1 mouse cellular context compared by ENCODE assay signal in the genomic region with DNA sequence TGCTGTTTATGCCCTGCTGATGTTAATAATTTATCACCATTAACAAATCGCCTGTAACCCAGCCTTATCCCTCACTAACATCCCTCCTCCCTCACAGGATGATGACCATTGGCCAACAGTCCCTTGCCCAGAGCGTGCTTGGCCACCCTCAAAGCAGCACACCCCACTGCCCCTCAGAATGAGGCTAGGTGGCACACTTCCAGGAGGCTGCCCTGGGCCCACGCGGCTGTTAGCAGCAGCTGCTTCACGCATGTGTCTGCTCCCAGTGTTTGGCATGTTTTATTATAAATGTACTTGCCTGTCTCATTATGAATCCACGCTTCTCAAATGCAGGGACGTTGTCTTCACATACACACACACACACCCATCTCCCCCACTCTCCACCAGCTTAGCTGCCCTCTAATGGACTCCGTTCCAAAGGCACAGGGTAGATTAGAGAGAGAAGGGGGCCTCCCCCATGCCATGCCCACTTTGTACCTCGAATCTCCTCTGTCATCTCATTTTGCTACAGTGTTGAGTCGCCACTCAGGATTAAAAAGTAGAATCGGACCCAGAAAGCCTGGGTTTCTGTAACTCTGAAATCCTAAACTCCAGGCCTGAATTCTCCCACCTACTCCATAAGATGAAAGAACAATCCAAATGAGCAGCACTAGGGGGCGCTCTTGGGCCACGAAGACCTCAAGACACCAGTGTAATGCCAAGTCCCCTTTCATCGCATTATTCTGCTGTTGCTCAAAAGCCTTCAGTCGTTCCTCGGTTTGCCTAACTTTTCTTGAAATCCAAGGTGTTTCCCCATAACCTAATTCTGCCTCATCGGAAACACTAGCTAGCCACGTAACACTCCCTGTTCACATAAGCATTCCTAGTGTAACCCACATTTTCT.
TF ChIP-seq lines count a peak whose summit lies in the region.

No protein-coding gene starts in this region.

TF ChIP-seq in ES-E14, 5 proteins besides CTCF, POLR2A, EP300 and RAD21:
- TF ChIP-seq CHD2 (IDR thresholded peaks at IDR 0.05; ENCODE audit: low read depth, low read length): no peak
- peak; percentile 51; the same call in 1 of the 2 replicates for TF ChIP-seq ZNF384 (IDR thresholded peaks at IDR 0.05; ENCODE audit: low read depth, low read length)
